Mouse (Mus musculus) cerebellum, adult 11 months (tissue): Measurements from ENCODE around the gene Tmem151a.
A peak's percentile ranks its signal among the peaks of the same experiment; 100 is the strongest.

Source experiments
- DNase-seq: peaks from one replicate; pipeline ENCODE4 v3.0.0; 2022

Tmem151a gene

DNA sequence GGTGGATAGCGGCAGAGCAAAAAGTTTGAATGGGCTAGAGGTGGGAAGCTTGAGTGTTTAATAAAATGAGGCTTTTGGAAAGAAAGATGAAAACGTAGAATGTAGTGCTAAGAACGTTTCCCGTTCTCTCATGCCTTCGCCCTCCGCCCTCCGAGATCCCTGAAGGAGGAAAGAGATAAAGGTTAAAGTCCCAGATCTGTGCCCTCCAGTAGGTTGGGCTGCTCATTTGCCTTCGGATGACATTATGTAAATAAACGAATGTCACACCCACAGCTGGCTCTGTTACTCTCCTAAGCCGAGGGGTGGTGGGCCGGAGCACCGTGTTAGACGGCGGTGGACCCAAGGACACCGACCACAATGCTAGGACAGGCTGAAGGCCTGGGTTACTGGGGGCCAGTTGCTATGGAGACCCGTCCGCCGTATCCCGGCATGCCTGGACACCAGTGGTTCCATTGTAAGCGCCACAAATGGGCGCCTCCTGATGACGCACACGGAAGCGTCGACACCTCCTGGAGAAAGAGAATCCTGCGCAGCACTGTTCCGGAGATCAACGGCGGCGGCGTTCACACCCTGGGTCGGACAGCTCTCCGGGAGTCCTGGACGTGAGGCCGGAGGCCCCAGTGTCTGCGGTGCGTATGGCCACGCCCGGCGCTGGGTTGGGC lies 44.3 kb downstream of the Tmem151a start, which contains the start of gene Brms1:
Gene Brms1 (plus strand): TSS at position 493 of the 662 bp plus-strand sequence.
- peak; percentile 81 for DNase-seq

DNA sequence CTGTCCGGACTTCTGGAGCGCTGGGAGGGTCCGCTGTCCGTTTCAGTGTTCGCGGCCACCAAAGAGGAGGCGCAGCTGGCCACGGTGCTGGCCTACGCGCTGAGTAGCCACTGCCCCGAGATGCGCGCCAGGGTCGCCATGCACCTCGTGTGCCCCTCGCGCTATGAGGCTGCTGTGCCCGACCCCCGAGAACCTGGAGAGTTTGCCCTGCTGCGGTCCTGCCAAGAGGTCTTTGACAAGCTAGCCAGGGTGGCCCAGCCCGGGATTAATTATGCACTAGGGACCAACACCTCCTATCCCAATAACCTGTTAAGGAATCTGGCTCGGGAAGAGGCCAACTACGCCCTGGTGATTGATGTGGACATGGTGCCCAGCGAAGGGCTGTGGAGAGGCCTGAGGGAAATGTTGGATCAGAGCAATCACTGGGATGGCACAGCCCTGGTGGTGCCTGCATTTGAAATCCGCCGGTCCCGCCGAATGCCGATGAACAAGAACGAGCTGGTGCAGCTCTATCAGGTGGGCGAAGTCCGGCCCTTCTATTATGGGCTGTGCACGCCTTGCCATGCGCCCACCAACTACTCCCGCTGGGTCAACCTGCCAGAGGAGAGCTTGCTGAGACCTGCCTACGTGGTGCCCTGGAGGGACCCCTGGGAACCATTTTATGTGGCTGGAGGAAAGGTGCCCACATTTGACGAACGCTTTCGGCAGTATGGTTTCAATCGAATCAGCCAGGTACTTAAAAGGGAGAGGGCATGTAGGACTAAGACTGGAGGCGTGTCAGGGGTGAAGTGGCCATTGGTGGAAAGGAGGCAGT lies 45.8 kb downstream of the Tmem151a start:
- peak; percentile 44 for DNase-seq

DNA sequence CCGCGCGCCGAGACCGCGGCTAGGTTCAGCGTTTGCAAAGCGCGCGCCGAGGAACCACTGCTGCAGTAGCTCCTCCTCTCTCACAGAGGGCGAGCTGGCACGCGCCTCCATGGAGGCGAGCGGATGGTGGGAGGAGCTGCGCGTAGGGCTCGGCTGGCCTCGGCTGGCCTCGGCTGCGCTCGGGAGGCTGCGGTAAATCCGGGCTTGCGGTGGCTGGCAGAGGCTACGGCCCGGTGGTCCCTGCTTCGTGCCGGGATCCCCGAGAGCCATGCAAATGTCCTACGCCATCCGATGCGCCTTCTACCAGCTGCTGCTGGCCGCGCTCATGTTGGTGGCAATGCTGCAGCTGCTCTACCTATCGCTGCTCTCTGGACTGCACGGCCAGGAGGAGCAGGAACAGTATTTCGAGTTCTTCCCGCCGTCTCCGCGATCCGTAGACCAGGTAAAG lies 46.6 kb downstream of the Tmem151a start, which contains the start of the genes B4gat1 and AC124502.3:
Gene B4gat1 (plus strand): TSS at position 118 of the 448 bp plus-strand sequence.
Gene AC124502.3 (plus strand): TSS at position 183 of the 448 bp plus-strand sequence.
- DNase-seq = peak; percentile 92

GRCm38 (mm10) chr19:5037678-5038571 lies 47.4 kb downstream of the Tmem151a start:
- DNase-seq = peak; percentile 91

DNA sequence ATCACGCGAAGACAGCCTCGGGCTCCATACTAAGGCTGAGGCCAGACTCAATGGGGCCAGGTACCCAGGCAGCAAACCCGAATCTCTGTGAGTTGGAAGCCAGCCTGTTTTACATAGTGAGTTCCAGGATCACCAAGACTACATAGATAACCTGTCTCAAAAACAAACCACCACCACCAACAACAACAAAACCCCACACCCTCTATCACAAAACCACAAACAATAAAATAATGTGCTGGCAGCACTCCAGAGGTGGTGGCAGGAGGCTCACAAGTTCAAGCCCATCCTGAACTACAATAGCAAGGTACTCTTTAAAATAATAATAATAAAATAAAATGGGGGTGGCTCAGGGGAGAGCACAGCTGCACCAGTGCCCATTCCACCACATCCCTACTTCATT lies 48.8 kb downstream of the Tmem151a start:
- no peak for DNase-seq

- no peak for DNase-seq
Measured at GRCm38 (mm10) chr19:5032686-5033085, 52.6 kb downstream of the Tmem151a start.

GRCm38 (mm10) chr19:5026111-5026510 lies 59.2 kb downstream of the Tmem151a start:
- no peak for DNase-seq

DNA sequence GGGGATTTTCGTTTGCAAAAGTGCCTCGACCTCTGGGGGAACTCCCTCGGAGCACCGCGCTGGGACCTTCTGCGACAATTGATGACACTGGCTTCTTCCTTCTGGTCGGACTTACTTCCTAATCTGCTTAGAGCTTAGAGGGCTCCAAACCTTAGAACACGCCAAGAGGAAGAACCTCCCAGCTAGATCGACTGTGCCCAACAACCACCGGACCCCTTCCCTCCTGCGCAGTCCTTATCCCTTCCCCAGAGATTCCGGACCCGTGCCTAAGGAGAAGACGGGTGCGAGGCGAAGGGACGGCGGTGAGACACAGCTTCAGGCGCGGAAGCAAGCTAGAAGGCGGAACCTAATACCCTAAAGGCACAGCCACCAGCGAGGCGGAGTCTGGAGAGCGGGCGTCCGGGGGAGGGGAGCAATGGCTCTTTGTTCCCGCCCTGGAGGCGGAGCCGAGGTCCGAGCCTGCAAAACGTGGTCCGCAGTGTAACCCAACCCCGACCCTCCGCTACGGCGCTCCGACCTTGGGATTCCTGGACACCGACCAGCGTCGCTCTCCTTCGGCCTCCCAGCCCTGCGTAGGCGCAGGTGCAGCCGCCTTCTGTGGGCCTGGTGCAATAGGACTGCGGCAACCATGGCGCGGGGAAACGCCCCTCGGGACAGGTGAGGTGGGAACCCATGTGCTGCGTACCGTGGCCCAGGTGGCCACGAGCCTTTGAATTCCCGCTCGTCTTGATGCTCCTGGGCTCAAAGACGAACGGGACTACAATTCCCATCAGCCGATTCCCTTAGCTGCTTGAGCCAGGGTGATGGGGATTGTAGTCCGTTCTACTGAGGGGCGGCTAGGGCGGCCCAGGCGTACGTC lies 61.5 kb downstream of the Tmem151a start, which contains the start of gene Slc29a2:
Gene Slc29a2 (plus strand): TSS at position 240 of the 859 bp plus-strand sequence.
- DNase-seq = peak; percentile 90

GRCm38 (mm10) chr19:5021416-5021815 lies 63.9 kb downstream of the Tmem151a start:
- DNase-seq = no peak
